Mouse (Mus musculus) lung, postnatal 14 days (tissue): ENCODE results near the gene Gm19684.

Experiments
- DNase-seq: peaks from one replicate; pipeline ENCODE4 v3.0.0; 2021

Gm19684 gene

GRCm38 (mm10) chr17:36178938-36179337 is 57.5 kb downstream of the Gm19684 start:
- peak; percentile 17 for DNase-seq
